Mouse (Mus musculus) retina, postnatal 1 day (tissue): ENCODE results near the gene Hoxa13.

ENCODE experiments used
- DNase-seq: peaks from one replicate; pipeline ENCODE4 v3.0.0-alpha.2; 2012

The Hoxa13 gene

DNA sequence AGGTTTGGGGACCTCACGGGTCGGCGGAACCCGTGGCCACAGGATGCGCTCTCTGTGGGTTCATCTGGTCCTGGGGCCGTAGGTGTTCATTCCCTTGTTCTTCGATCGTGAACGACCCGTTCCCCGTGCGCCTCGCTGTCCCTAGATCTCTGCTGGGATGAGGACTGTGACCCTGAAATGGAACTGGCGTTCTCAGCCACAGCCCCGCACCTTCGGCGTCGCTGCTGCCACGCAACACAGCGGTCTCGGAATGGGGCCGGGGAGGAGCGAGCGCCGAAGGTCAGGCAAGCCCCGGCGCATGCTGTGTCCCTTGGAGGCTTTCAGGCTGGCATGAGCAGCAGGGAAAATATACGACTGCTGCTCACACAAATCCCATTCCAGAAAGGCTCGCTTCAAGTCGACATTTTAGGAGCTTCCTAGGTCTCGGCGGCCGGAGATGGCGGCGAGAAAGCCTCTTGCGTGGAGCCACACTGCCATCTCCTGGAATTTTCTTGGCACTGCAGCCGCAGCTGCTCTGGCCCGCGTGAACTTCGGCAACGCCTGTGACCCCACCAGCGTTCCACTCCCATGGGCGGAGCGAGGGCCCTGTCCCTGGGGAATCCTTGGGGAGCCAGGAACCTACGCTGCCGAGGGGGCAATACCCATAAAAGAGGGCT is 39.2 kb downstream of the Hoxa13 start, which contains the start of gene Hoxa7:
TSS of gene Hoxa7 (minus strand) at position 518 of the 656 bp plus-strand sequence.
- DNase-seq = peak; percentile 91

DNA sequence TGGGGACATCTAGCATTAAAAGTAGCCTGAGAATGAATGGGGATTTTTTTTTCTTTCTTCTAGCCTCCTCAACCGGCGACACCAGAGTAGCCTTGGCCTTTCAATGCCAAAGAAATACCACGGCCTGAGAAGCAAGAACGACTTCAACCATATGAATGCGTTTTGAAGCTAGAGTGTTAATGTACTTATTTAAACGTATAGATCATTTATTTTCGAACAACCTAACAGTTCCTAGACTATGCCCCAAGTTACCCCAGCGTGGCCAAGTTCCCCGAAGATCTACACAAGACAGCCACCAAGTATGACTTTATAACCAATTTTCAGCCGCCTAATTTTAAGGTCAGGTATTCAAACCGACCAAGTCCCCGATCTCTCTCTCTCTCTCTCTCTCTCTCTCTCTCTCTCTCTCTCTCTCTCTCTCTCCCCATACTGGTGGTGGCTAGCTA is 39.8 kb downstream of the Hoxa13 start:
- no peak for DNase-seq

DNA sequence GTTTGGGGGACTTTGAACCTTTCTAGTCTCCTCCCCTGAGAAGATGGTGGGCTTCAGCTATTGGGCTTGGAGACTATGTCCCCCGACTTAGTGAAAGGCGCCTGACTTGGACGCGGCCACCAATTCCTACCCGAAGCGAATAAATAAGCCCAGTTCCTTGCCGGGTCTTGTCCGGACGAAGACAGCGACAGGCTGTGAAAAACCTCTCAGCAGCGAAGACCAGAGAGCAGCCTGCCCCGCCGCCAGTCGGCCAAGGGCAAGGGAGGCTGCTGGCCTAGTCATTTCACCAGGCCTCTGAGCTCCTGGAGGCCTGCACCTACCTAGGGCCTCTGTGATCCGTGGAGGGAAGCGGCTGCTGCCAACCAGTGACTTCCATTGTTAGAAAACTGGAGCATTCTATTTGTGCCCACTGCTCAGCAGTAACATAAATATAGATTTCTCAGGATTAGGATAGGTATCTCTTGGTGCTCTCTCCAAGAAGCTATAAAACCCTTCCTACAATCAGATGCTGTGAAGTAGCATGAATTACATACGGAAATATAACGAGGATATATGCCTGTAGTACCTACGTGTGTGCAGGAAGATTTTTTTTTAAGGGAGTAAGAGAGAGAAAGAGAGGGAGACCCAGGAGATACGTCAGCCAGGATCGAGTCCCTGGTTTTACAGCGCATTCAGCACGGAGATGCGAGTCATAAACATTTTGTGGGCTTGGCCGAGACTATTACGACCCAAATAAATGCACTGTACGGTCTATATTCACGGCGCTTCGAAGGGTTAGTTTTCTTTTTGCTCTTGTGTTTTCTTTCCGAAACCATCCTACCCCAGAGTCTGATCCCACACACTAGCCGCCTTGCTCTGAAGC is 40.4 kb downstream of the Hoxa13 start:
- DNase-seq = no peak

DNA sequence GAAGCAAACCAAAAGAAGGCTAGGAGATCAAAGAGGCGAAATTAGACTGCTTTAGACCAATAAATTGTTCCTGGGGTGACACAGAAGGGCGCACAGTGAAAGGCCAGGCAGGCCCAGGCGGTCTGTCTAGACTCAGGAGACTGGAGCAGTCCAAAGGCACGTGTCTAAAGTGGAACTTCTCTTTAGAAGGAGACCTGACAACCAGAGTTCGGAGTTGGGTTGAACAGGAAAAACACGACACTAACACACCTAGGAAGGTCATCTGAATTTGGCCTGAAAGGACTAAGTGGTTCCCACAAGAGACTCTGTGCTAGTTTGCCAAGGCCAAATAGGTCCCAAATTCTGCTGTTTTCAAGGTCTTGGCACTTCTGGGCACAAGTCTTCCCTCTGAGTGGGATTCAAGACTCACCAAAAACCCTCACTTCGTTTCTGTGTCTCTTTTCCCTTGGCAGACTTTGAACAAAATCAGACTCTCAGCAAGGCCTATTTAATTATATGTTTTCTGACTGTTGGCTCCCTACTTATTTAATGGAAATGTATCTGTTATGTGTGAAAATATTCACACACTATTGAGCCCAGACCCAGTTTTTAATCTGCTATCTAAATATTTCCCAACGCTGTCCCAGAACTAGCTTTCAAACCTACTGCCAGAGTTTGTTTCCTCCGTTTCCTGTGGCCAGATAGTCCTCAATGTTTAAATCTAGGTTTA is 41.3 kb downstream of the Hoxa13 start:
- no peak for DNase-seq

DNA sequence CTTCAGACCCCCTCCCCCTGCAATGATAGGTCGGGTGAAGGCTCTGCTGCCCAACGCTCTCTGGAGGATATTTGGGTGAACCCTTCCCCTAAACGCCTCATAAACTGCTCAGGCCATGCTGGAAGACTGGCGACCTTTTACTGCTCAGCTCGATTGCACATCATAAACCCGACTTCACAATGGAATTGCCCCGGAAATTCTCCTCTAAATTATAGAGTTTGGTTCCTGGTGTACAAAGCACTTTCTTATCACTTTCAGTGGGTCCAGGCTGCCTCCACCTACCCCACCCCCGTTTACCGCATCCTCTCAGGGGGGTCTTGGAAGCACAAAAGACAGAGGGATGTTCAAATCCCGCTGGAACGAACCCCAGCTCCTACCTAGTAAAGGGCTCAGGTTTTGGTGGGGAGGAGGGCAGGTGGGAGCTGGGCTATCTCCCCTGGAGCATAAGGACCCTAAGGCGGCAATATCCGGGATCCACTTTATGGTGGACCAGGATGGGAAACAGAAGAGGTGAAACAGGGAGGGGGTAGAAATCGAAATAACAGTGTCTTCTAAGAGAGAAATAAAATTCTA is 42.0 kb downstream of the Hoxa13 start:
- no peak for DNase-seq

DNA sequence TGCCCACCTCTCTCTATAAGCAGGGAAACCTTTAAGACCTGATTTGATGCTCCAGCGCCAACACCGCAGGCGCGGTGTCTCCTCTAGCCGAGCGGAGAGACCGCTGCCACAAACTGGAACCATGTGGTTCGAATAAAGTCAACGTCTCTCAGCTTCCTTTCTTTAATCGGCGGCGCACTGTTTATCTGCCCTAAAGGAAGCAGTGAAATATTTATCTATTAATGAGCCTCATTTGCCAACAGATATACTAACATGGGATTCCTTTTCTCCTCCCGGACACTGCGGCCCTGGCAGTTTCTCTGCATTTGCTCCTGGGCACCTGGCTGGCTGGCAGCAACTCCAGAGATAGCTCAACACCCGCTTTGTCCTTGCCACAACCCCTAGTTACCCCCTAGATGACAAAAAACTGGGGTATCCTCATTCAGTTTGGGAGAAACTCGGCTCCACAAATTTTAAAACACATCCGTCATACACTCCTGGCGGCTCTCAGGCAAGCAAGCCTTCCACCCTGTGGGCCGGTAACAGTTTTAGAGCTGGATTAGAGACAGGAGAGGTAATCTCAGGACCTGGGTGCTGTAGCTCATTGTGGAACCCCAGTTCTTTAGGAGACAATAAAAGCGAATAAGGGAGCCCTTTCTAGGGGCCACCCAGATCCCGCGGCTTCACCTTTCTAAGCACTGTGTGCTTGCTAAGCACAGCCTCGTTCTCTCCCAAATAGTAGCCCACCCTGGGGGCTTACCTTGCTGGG is 42.6 kb downstream of the Hoxa13 start:
- peak; percentile 30 for DNase-seq

DNA sequence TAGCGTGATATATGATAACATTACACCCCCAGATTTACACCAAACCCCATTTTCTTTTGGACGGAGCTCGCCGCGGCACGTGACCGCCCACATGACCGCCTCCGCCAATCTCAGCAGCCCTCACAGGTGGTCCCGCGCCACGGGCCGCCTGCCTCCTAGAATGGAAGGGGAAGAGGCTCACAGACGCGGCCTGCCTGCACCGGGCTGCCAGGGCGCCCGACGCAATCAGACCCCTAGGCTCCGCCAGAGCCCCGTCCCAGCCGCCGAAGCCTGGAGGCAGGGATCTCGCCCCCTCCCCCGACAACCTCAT is 43.3 kb downstream of the Hoxa13 start:
- DNase-seq = no peak

DNA sequence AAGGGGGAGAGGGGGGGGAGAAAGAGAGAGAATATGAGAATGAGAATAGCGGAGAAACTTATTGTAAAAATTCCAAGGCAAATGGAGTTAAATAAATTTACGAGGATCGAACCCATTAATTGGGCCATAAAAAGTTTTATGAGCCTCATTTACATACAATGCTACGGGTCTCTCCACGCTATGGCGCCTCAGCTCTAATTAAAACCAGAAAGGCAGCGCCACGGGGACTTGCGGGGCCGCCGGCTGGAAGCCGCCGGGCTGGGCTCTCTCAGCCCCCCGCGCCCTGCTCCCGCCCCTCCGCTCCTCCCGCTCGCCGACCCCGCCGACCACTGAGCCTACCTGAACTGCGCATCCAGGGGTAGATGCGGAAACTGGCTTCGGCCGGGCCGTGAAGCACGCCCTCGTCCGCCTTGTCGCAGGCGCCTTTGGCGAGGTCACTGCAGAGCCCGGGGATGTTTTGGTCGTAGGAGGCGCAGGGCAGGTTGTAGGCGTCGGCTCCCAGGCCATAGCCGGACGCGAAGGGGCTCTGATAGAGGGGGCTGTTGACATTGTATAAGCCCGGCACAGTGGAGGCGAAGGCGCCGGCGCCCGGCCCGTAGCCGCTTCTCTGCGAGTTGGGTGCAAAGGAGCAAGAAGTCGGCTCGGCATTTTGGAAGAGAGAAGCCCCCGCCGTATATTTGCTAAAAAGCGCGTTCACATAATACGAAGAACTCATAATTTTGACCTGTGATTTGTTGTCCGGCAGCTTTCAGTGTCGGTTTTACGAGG is 43.8 kb downstream of the Hoxa13 start:
- DNase-seq = no peak

DNA sequence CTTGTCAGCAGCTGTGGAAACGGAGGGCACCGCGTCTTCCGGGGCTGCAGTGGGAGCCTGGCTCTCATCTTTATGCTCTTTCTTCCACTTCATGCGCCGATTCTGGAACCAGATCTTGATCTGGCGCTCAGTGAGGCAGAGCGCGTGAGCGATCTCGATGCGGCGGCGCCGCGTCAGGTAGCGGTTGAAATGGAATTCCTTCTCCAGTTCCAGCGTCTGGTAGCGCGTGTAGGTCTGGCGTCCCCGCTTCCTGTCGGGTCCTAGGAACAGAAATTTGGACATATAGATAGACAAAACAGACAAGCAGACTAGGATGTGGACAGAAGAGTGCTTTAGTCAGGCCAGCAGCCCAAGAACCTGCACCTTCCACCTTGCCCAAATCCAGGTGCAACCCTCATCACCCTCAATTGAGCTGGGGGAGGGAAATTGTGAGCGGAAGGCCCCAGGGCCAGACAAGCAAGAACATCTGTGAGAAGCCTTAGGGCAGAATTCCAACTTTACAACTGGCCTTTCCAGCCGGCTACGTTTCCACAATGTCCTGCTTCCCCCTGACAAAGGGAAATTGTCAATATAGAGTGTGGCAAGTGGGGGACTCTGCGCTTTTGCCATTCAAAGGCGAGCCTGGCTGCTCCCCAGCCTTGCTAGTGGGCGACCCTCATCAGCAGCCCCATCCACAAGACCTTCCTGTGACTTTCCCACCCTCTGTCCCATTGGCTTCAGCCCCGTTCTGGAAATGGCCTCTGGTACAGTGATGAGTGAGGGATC is 44.7 kb downstream of the Hoxa13 start:
- DNase-seq = no peak

DNA sequence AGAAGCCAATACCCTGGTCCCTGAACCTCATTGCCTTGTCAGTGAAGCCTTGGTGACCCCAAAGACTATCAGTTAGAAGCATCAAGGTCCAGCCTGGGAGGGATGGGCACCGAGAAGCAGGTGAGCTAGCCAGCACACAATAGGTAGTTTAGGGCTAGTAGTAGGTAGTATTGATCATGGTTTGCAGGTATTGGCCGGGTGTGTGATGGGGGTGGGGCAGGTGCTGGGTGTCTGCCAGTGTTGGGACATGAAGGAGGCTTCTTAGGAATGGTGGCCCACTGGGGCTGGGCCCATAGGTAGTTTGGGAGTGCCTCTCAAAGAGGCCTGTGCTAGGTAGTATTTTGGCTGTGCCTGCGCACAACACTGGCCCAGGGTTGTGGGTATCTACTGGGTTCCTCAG is 45.6 kb downstream of the Hoxa13 start:
- DNase-seq = no peak

DNA sequence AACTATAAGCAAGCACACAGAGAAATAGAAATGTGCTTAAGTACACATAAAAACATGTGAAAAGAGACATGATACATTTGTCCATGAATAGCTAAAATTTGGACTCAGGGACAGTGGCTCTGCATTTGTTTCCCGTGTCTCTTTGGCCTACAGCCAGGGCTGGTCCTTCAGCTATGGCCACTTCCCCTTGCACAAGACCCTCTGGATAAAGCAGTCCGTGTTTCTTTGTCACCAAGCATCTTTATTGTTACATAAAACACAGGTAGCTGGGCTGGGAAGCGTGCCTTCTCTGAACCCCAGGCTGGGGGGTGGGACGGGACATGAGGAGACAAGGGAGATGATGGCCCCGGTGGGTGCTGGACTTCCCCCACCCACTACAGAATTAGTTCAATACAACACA is 46.4 kb downstream of the Hoxa13 start:
- no peak for DNase-seq

DNA sequence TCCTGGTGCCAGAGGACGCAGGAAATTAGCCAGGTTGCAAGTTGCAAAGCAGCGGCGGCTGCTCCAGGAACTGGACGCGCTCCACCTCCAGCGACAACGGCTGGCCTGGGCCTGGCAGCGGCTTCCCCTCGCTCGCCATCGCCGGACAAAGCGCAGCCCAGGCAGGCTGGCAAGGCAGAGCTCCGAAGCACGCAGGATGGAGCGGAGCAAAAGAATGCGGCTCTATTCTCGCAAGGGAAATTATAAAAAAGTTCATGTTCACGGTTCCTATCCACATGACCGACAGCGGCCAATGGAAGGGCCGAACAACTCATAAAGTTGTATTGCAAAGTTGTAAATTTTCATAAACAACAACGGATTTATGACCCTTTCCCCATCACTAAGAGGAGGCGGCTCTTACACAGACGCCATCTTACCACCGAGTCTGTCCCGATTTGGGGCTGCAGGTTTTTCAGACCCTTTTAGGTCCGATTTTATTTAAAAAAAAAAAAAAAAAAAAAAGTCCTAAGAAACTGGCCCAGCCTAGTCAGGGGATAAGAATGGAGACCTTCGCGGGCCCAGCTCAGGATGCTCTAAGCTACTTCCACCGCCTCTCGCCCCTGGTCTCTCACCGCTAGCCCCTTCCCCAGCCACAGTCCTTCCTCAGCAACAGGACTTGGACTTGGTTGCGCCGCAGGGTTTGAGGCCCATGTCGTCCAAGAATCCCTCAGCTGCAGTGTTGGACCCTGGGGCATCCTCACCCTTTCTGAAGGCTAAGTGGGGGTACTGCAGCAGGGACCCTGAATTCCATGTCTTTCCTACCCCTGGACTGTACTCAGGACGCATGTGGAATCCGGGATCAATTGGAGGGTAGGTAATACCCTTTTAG is 47.3 kb downstream of the Hoxa13 start, which contains the start of the genes Hoxa3 and Gm28308:
TSS of gene Hoxa3 (minus strand) at position 218 of the 868 bp plus-strand sequence.
TSS of gene Gm28308 (minus strand) at position 221 of the 868 bp plus-strand sequence.
- no peak for DNase-seq

DNA sequence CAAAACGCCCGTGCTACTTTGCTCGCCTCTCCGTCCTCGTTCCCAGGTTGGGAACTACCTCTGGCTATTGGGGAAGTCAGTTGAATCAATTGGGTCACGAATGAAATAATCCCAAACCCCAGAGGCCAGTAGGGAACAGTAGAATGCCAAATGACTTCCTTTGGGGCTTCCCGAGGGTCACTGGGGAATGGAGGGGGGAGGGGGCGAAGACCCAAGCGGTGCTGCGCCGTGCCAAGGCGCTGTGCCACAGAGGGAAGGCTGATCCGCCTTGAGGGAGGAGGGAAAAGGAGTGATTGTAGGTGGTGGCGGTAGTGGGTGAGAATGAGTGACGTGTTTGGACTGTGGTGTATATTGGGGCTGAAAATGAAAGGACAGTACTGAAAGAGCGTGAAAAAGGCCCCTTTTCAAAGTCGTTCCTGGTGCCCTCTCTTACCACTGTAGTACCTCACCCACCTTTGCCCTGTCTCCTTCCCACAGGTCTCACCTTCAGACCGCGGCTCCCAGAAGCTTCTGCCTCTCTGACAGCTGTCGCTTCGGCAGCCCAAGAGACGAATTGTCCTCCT is 48.0 kb downstream of the Hoxa13 start:
- no peak for DNase-seq

DNA sequence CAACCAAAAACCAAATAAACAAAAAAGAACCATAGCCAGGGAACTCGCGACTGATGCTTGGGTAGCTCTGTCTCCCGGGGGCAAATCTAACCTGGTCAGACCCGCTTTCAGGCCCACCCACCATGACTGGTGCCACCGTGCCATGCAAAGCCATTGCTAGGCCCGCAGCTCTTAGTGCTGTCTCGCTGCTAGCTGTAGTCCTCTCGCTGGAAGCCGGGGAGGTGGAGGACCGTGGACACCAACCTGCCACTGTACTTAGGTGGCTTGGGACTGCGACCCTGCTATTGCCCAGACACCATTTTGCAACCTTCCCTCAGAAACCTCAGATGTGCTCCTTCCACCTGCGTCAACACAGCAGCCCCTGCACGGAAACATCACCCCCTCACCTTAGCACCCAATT is 48.7 kb downstream of the Hoxa13 start:
- no peak for DNase-seq

DNA sequence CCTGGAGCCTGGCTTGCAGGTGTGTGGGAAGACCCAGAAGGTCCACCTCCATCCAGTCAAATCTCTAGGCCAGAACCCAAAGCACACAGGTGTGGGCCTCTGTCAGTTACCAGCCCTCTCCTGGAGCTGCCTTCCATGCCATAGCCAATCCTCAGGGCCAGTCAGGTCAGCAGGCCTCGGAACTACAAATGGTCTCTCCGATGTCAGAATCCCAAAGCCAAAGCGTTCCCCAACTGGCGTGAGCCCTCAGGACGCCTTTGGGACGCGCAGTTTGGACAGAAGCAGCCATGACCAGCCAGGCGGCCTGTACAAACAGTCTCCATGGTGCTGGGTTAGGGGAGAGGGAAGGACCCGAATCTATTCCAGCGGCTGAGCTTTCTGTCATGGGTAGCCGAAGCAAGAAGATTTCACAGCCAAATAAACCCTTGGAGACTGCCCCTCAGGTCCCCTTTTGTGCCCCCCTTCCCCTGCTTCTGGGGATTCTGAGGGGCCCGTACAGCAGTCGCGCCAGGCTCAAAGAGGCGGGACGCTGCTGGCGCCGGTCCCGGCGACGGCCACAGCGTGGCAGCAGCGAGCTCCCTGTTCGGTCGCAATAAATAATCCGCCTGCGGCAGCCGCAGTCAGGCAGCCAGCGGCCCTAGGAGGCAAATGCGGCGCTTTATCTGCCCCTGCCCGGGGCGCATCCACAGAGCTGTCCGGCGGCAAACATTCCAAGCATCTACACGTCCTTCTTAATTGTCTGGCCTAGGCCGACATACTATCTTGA is 49.3 kb downstream of the Hoxa13 start:
- DNase-seq = peak; percentile 84

DNA sequence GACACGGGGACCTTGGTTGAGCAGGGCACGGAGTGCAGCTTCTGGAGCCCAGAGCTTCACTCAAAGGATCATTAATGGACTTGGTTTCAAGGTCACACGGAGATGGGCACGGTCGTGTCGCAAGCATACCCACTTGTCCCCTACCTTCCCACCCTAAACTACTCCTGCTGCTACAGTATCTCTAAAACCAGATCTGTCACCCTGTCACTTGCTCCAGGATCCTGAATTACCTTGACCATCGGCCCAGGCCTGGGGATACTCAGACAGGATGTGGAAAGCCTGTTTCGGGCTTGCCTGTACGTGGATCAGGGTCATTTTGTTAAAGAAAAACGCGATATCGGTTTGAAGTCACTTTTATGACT is 51.0 kb downstream of the Hoxa13 start:
- DNase-seq = no peak

DNA sequence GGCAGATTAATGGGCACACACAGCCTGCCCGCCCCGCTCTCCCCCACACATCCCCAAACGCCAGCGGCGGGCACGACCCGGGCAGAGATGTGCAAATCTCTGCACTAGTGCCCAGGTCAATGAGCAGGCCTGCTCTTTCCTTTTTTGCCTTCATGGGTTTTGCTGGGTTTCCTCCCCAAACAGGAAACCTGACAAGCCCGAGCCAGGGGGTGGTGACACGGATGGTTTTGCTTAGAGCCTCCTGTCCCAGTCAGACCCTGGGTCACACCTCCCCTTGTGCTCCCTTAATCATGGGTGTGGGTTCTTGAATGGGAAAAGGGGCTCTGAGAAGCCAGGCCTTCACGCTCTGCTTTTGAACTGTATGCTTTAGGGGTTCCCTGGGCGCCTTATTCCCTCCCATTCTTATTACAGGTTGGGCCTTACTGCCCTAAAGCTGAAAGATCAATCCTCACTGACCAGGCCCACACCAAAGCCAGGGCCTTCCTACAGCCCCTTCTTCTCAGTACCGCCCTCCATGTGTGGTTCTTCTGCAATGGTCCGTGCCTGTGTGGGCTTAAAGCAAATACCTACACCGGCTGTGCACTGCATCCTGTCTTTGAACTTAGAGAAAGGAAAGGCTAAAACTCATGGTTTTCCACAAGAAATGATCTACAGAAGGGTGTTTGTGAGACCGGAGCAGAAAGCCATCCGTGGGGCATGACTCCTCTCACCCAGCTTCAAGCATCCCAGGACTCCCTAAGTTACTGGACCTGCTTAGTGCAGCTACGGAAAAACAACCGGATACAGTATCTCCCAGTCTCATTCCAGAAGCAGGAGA is 51.6 kb downstream of the Hoxa13 start:
- no peak for DNase-seq
